Mouse (Mus musculus) MEL (cell line): Measurements from ENCODE around the gene Kcp.

Experiments used
- CTCF ChIP-seq, 3 experiments: IDR thresholded peaks in 2 of 3; conservative IDR thresholded peaks in 1 of 3; 2 replicates each; pipeline ENCODE4 v1.5.1; 2011 to 2012; ENCODE audit warnings: low read length in 3 of 3, low read depth in 2 of 3, mild to moderate bottlenecking in 2 of 3, improper control_type of control experiment in 1 of 3, inconsistent platforms in 1 of 3, mixed read lengths in 1 of 3, moderate library complexity in 1 of 3; ENCODE audit not compliant: control insufficient read depth in 1 of 3, insufficient read depth in 1 of 3, poor library complexity in 1 of 3, severe bottlenecking in 1 of 3
- MYC ChIP-seq: IDR thresholded peaks from 2 replicates; pipeline ENCODE4 v1.6.1; 2011; ENCODE audit warnings: low read depth, mild to moderate bottlenecking, low read length, improper control_type of control experiment, moderate library complexity

GRCm38 (mm10) chr6:29471137-29471536, 36.6 kb downstream of the Kcp start, which contains the start of gene Atp6v1fnb:
- no peak for TF ChIP-seq MYC
- no peak for TF ChIP-seq CTCF (IDR thresholded peaks at IDR 0.05 in 2 of 3, conservative IDR thresholded peaks at IDR 0.05 in 1 of 3; ENCODE audit: control insufficient read depth in 1 of 3, insufficient read depth in 1 of 3, low read depth in 2 of 3, low read length in 3 of 3, poor library complexity in 1 of 3, severe bottlenecking in 1 of 3)
